Mouse (Mus musculus) telencephalon, adult 2 months (tissue): ENCODE results near the gene Anp32a.

Source experiments
- DNase-seq: peaks from one replicate; pipeline ENCODE4 v3.0.0-alpha.2; 2011; ENCODE audit warnings: low read depth, low spot score

Anp32a gene

DNA sequence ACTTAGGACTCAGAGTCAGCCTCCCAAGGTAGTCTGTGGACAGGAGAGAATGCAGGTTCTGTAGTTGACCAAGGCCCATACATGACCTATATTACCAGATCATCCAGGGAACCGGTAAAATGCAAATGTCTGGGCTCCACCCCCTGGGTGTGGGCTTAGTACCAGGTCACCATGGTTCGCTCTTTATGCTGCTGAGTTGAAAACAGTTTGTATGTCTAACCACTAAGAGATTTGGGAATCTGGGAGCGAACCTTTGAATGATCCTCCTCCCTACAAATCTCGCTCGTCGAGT lies 5.2 kb downstream of the Anp32a start:
- DNase-seq = no peak

DNA sequence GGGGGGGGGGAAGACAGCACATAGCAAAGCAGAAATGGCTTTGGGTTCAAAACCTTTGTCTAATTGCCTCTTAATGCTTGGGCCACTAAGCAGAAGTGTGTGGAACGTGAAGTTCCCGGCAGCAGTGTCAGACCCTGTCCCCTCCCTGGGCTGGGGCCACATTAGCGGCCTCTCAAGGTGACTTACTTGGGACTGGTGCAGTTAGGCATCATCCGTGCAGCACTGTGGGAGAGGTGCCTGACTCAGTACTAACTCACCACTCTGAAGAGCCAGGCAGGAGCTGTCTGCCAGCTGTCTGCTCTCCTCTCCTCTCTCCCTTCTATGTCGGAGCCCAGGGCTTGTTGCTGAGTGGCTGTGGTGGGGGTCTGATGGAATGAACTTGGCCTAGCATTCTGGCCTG lies 6.1 kb downstream of the Anp32a start:
- no peak for DNase-seq

DNA sequence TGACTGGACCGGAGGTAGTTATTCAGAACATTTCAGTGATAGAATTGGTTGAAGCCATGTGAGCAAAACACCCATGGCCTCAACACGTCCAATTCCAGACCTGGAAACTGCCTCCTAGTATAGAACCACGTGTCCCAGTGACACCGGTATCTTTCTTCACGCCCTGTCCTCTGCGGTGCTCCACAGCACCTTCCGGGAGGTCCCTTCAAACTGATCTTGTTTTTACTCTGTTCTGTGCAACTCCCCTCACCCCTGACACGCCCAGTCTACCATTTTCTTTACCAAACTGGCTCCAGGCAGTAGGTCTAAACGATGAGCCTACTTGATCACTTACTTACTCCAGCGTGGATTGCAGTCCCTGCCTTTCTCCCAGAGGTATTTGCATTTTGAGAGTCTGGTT lies 7.0 kb downstream of the Anp32a start:
- no peak for DNase-seq

DNA sequence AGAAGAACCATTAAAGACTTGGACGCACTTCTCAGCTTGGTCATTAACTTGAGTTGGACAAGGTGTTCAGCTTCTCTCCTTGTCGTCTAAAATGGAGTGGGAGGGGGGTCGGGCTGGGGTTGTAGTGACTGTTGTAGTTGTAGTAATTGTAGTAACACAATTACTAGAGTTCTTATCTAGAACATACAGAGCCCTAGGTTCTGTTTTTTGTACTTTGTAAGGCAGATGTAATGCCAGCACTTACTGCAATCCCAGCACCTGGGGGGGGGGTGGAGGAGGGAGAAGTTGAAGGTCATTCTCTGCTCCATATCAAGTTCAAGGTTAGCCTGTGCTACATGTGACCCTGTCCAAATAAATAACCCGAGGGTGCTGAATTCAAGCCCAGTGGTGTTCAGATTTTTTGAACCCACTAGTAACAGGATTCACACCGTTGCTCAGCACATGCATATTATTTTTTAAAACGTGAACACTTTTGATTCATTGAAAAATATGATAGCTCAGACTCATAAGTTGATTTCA lies 7.4 kb downstream of the Anp32a start:
- DNase-seq = no peak

DNA sequence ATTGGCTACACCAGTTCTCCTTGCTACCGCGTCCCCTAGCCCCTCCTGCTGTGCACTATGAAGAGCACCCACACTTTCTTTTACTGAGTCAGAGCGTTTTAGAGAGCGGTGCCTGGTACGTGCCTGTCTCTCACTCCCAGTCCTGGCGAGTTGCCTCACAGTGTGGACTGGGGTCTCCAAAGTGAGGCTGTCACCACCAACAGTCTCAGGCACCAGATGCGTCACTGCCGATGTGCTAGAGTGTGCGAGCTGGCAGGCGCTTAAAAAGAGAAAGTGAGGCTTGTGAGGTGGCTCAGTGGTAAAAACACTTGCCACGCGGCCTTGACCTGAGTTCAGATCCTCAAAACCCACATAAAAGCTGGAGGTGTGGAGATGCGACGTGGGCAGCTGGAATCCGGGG lies 8.2 kb downstream of the Anp32a start:
- DNase-seq = no peak

DNA sequence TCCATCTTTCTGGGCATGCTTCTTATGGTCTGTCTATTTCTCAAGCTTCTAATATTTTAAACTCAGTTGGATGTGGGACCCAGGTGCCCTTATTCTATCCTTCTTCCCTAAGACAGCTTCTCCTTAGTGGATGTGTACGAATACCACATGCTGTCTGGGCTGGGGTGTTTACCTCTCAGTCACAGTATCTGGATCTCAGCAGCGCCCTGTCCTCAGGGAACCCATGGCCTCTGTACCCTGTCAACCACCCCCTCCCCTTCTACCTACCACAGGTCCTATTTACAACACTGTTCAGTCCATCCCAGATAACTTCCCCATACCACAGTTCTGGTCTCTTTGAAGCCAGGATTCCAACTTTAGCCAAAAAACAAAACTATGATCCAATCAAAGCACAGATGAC lies 9.6 kb downstream of the Anp32a start:
- no peak for DNase-seq

DNA sequence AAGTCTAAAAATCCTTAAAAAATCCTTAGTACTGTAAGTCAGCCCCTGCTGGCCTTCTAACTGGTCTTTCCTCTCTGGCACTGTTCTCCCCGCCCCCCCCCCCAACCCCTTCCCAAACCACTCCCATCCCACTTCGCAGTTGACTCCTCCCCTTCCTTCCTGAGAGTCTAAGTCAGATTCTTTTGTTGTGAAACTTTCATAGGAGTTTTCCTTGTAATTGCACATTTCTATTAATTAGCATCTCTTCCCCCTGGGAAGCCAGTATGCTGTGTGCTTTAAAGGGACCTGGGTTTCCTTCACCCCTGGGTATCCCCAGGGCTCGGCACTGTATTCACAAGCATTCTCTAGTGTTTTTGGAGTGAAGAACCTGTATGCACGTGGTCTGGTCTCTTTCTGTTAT lies 10.1 kb downstream of the Anp32a start:
- no peak for DNase-seq

DNA sequence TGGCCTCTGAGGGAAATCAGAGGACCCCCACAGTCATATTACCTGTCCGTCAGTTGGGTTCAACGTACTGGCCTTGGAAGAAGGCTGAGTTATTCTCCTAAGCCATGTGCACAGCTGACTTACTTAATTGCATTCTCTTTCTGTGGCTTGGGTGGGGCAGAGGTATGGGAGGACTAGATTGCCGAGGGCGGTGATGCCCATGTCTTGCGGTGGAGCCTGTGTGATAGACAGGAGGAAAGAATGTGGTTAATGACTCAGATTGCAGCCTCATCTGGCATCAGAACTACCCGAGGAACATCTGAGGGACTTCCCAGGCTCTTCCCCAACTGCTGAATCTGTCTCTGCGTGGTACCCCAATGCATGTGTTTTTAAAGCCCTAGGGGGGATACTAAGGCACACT lies 12.7 kb downstream of the Anp32a start:
- DNase-seq = no peak

DNA sequence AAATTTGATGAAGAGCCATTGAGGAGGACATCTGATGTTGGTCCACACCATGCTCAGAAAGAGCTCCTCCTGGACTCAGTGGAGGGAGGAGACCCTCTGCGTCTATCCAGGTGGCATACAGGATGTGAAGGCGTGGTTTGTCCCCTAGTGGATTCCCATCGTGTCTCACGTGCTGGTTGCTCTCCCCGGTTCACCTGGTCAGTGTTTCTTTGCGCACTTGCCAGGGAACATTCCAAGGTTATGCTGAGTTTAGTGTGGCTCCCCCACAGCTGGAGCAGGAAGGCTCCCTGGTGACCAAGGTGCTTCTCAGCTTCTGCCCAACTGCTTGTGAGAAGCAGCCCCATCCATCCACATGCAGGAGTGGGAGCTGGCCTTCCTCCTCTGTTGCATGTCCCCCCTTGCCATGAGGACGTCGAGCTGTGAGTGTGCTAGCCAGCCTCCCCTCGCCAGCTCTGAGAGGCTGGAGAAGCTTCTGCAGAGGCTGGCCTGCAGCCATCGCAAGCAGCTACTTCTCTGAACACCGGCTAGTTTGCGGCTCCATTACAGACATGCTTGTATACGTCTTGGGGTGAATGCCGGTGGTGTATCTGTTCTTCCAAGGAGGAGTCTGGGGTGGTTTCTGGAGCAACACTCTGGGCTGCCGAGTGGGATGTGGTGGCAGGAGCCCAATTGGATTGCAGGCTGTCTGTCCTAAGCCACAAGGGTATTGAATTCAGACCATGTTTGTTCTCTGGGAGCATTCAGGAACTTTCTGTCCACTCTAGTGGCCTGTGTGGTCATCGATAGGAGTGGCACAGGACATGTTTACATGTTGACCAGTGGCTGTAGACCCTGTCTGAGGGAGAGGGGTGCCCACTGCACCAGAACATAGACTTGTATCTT lies 14.0 kb downstream of the Anp32a start:
- no peak for DNase-seq

DNA sequence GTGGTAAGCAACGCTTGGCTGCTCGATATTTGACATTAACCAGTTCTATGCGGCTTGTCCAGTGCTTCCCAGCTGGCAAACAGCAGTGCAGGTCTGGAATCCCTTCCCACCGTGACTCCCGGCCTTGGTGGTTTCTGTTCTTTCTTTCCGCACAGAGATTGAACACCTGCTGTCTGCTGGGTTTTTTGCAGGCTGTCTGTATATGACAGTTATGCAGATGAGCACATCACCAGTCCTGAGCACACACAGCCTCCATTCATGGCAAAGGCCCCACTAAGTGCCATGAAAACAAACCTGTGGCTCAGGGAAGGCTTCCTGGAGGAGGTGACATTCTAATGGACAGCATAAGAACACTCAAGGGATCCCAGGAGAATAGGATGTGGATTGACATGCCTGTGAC lies 14.7 kb downstream of the Anp32a start:
- DNase-seq = no peak

DNA sequence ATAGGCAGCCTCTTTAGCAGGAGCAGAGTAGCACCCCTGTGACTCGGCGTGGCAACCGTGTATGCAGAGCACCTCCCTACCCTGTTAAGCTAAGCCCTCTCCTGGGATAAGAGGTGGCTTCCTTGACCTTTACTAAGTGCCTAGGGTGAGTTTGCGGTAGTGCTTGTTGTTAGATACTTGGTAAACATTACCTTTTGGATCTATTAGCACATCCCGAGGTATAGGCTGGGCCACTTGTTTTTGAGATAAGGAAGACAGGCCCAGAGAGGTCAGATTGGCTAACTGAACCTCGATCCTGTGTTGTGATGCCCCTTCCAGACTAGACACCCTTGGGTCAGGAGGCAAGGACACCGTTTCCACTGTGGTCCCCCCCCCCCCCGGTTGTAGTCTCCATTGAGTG lies 16.5 kb downstream of the Anp32a start:
- no peak for DNase-seq

DNA sequence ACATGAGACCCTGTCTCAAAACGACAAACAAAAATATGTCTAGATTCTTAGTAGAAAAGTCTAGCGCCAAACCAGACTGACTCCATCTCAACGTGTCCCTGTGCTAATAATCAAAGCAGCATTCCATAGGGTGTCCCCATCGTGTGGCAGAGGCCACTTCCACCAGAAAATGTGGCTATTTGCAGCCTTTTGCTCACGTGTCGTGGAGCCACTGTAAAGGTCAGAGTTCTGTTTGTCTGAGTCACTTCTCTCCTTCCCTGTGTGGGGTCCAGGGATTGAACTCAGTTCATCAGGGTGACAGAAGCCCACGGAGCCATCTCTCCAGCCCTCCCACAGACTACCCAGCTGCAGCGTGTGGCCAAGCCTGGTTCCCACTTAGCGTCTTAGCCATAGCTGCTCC lies 17.8 kb downstream of the Anp32a start:
- DNase-seq = no peak

DNA sequence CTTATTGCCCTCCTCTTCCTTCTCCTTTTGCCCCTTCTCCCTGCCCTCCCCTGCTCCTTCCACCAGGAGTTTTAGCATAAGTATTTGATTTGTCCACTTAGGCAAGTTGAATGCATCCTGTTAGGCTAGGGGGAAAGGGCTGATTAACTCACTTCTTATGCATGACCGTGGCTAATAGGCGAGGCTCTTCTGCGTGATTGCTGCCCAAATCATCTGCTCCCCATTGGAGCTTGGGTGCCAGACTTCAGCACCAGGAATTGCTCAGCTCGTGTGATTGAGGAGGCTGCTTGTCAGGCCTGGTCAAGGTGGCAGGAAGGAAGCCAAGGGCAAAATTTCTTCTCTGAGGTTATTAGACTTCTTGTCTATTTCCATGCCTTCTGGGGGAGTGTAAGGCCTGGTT lies 19.8 kb downstream of the Anp32a start:
- no peak for DNase-seq

DNA sequence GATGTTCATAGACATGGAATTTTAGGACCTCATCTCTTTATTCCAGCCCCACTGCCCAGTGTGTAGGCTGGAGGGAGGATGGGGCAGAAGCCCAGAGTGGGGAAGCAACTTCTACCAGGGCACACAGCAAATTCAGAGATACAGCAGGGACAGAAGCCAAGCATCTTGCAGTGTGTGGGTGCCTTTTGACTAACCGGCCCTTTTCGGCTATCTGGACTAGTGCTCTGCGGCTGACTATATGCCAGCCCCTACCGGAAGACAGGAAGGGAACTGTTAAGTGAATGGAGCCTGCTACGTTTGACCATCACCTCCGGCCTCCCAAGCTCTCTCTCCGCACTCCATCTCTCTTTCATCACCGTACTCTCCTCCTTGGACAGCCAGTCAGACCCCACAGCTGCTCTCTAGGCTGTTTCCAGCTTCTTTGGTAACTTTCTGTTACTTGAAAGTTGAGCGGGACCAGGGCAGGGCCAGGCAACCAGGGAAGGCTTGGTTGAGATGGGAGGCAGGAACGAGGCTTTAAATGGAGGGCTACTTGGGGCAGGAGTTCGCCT lies 21.8 kb downstream of the Anp32a start:
- no peak for DNase-seq

DNA sequence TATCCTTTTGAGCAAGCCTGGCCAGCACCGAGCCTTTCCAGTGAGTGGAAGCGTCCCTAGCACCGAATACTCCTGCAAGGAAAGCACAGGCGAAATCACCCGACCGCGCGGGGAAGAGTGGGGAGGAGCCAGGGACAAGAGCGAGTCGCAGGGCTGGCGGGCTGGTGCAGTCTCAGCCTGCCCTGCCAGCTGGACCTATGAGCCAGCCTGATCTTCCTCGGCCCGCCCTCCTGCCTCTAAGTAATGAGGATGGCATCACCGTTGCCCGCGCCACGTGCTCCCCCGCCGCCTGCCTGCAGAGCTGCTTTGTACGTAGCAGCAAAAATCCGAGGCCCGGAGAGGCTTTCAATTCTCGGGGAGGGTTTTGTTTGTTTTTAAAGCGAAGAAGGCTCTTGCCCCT lies 22.5 kb downstream of the Anp32a start:
- DNase-seq = peak; percentile 86

DNA sequence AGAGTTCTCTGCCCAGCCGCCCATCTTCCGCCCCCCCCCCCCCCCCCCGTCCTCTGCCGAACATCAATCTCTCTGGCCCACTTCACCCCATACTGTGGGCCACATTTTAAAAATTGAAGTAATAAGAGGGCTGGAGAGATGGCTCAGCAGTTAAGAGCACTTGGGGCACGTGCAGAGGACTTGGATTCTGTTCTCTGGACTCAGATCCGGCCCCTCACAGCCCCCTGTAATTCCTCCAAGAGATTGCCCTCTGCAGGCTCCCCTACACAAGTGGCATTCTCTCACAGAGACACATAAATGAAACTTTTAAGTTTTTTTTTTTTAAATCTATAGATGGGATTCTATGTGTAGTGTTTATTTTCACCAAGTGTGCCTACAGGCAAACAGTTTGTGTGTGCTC lies 23.1 kb downstream of the Anp32a start:
- DNase-seq = no peak

DNA sequence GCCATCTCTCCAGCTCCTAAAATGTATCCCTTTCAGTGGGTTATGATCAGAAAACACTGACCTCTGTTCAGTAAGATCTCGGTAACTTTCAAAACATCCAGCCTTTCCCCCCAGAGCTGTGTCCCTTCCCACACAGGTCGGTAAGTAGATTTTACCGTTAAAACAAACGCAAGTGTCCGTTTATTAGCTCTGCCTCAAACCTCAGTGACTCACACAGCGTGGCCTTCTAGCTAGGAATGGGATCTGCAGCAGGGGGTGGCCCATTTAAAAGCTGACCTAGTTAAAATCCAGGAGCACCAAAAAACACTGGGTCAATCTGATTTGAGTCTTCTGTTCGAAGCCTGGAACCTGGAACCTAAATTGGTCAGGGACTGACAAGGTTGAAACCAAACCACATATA lies 23.7 kb downstream of the Anp32a start:
- DNase-seq = no peak

DNA sequence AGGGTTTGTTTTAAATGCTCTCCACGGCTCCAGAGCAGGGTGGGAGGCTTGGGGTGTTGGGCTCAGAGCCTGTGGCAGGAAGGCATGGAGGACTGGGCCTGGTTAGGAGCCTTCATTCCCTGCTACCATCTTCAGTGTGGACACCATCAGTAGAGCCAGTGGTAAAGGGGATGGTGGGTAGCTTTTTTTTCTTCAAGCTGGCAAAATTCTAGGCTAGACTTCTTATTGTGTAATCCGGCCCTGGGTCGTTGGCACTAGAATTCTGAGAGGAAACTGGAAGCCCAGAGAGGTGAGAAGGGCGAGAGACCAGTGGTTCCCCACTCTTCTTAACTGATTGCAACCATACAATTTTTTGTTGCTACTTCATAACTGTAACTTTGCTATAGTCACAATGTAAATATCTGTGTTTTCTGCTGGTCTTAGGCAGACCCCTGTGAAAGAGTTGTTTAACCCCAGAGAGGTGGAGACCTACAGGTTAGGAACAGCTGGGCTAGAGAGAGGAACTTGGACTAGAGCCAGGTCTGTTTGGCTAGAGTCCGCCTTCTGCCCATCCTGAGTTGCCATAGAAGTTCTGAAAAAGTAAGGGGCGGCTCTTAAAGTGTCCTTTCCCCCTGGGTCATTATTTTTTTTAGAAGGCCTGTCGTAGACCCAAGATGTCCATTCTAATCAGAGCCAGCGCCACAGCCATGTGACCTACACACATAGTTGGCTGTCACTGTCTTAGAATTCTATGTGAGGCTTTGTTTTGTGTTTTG lies 24.4 kb downstream of the Anp32a start:
- DNase-seq = no peak

DNA sequence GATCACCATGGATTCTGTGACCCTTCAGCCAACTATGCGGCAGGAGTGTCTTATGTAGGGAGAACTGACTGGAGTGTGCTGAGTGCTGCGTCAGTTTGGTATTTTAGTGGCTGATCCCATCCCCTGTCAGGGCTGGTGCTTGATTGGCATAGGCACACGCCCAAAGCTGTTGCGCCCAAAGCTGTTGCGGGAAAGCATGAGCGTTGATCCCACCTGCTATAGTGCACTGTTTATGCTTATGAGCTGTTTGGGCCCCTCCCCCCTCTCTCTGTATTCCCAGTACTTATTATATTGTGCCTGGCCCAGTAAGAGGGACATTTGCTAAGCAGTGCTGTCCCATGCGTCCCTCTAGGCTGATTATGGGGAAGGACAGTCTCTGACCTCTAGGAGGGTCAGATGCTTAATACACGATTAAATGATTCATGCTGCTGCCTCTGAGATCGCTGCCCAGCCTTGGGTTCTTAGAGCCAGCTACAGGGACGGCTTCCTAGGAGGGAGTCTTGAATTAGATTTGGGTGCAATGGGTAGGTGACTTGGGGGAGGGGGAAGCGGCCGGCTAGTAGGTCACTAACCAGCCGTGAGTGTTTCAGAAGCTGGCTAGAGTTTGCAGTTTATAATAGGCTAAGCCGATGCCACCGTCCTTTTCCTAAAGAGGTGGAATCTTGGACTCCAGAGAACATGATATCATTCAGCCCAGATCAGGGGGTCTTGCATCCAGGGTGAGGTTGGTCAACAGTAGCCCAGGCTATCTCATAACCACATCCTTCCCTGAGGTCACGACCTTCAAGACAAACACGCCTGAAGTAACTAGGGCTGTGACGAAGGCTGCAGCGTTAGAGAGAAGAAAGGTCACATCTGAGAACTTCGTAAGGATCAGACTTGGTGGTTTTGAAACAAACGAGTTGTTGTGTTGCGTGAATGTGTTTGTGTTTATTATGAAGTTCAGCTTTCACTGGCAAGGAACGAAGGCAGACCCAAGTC lies 25.7 kb downstream of the Anp32a start:
- DNase-seq = no peak

DNA sequence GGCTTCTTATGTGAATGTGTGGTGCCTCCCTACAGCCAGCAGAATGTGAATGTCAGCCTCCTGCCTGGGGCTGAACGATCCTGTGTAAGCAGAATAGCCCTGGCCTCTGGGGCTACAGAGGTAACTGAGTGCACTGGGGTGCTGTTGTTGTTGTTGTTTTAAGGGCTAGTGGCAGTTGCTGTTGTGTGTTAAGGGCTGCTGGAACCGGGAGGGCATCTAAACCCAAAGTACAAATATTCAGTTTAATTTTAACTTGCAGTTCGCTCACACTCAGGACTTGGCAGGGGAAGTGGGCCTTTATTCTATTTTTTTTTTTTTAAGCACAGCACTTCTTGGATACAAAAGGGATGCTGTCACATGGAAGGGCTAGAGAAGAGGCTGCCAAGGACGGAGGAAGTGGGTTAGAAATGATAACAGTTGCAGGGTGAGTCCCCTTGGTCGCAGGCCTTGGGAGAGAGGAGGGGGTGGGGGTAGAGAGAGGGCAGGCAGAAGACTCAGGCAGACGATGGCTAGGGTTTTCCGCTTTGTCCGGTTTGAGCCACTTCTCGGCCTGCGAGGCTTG lies 26.5 kb downstream of the Anp32a start:
- DNase-seq = no peak

DNA sequence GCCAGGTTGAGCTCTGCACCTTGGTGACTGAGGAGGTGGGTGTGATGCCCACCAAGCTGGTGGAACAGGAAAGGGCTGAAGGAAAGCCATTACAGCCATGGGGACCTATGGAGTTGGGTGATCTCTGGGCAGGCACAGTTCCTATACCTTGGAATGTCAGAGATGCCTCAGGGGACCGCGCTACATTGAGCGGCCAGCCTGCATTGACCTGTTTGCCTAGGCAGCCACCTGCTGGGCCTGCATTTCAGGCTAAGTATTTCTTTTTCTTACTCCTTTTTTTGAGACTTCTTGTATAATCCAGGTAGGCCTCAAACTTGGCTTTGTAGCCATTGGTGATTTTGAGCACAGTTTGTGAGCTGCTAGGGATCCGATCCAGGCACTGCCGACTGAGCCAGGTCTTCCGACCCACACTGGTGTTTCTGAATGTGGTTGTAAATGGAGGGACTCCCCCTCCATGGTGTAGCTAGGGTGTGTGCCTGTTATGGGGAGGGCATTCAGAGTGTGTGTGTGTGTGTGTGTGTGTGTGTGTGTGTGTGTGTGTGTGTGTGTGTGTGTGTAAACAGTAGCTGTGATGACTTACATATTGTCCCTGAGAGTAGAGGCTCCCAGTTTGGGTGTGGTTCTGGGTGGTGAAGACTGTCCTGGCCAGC lies 27.3 kb downstream of the Anp32a start:
- DNase-seq = no peak
